Mouse (Mus musculus): ENCODE results near the gene Jagn1. TPM values are rescaled to one million over a fixed set of nuclear protein-coding genes. Genes with fewer than 3 reads are reported as not detected.

The Jagn1 gene
- total and polyA plus RNA-seq, 3 experiments = 80.6 to 95.6 TPM; not detected in 1

- no peaks in the 10 kb centered on the region; a peak in 1 of 4 replicates for H3K36me3 ChIP-seq (ENCODE audit: control insufficient read depth in 1 of 2, insufficient read depth in 2 of 2, low read length in 2 of 2)
These were observed 36.9 kb upstream of the Jagn1 start for GRCm38 (mm10) chr6:113405483-113405882.

GRCm38 (mm10) chr6:113406683-113407082 is 35.7 kb upstream of the Jagn1 start:
- H3K36me3 ChIP-seq (ENCODE audit: control insufficient read depth in 1 of 2, insufficient read depth in 2 of 2, low read length in 2 of 2) = no peaks in the 10 kb centered on the region; a peak in 1 of 4 replicates
- peak; percentile 57 for DNase-seq (ENCODE audit: low read depth, low spot score)
- no peak overlapping the region for H3K4me3 ChIP-seq (ENCODE audit: control insufficient read depth in 1 of 2, insufficient read depth in 1 of 2, low read depth in 2 of 2, low read length in 2 of 2)

More at GRCm38 (mm10) chr6:113405483-113405882, 36.9 kb upstream of the Jagn1 start:
- no peak overlapping the region for H3K4me3 ChIP-seq (ENCODE audit: control insufficient read depth in 1 of 2, insufficient read depth in 1 of 2, low read depth in 2 of 2, low read length in 2 of 2)
- H3K27ac ChIP-seq (ENCODE audit: control insufficient read depth, low read depth, low read length) = no peak overlapping the region
- no peaks in the 10 kb centered on the region for H3K4me1 ChIP-seq (ENCODE audit: control insufficient read depth in 1 of 2, insufficient read depth in 2 of 2, low read length in 2 of 2)
- H3K79me2 ChIP-seq (ENCODE audit: control insufficient read depth, insufficient read depth, low read length, poor library complexity) = no peaks in the 10 kb centered on the region
- TF ChIP-seq MYB (IDR thresholded peaks at IDR 0.05; ENCODE audit: low read depth, low read length) = no peak
- no peak for TF ChIP-seq RCOR1 (IDR thresholded peaks at IDR 0.05; ENCODE audit: low read depth, low read length)
- TF ChIP-seq ETS1 (IDR thresholded peaks at IDR 0.05; ENCODE audit: low read depth, low read length) = no peak
- H3K9me3 ChIP-seq (replicated peaks; ENCODE audit: insufficient read depth, low read length) = no peaks in the 10 kb centered on the region
- H3K9ac ChIP-seq (ENCODE audit: control insufficient read depth, low read depth, low read length, poor library complexity, severe bottlenecking) = no peak overlapping the region
- no peak for DNase-seq (ENCODE audit: low read depth, low spot score)
- H3K27me3 ChIP-seq (ENCODE audit: control insufficient read depth in 1 of 2, insufficient read depth in 2 of 2, low read length in 2 of 2) = no peaks in the 10 kb centered on the region

GRCm38 (mm10) chr6:113410001-113410400 is 32.4 kb upstream of the Jagn1 start:
- H3K79me2 ChIP-seq (ENCODE audit: control insufficient read depth, insufficient read depth, low read length, poor library complexity) = no peaks in the 10 kb centered on the region
- no peak for DNase-seq (ENCODE audit: low read depth, low spot score)
- no peaks in the 10 kb centered on the region for H3K27me3 ChIP-seq (ENCODE audit: control insufficient read depth in 1 of 2, insufficient read depth in 2 of 2, low read length in 2 of 2)
- no peak for TF ChIP-seq NELFE (IDR thresholded peaks at IDR 0.05; ENCODE audit: low read depth, low read length)
- TF ChIP-seq POLR2A (IDR thresholded peaks at IDR 0.05; ENCODE audit: control insufficient read depth in 1 of 2, insufficient read depth in 1 of 2, low read depth in 1 of 2, low read length in 2 of 2, poor library complexity in 1 of 2) = no peak
- no peak for TF ChIP-seq CHD2 (IDR thresholded peaks at IDR 0.05; ENCODE audit: low read length)
- no peak for TF ChIP-seq MYB (IDR thresholded peaks at IDR 0.05; ENCODE audit: low read depth, low read length)
- TF ChIP-seq RCOR1 (IDR thresholded peaks at IDR 0.05; ENCODE audit: low read depth, low read length) = no peak
- no peak for TF ChIP-seq RAD21 (IDR thresholded peaks at IDR 0.05; ENCODE audit: low read depth, low read length)
- no peak for TF ChIP-seq MAX (IDR thresholded peaks at IDR 0.05; ENCODE audit: low read length)
- TF ChIP-seq MAZ (IDR thresholded peaks at IDR 0.05; ENCODE audit: low read depth, low read length) = no peak
- TF ChIP-seq ETS1 (IDR thresholded peaks at IDR 0.05; ENCODE audit: low read depth, low read length) = no peak
- TF ChIP-seq NRF1 (IDR thresholded peaks at IDR 0.05; ENCODE audit: insufficient read depth, low read depth, low read length, poor library complexity, severe bottlenecking) = no peak
- TF ChIP-seq BHLHE40 (IDR thresholded peaks at IDR 0.05; ENCODE audit: borderline replicate concordance, low read depth, low read length) = no peak
- no peak for TF ChIP-seq SIN3A (IDR thresholded peaks at IDR 0.05; ENCODE audit: low read length)
- TF ChIP-seq SMC3 (IDR thresholded peaks at IDR 0.05; ENCODE audit: low read depth, low read length) = no peak
- no peak for TF ChIP-seq ZC3H11A (IDR thresholded peaks at IDR 0.05; ENCODE audit: low read depth, low read length)
- TF ChIP-seq CTCF (IDR thresholded peaks at IDR 0.05 in 2 of 3, conservative IDR thresholded peaks at IDR 0.05 in 1 of 3; ENCODE audit: control insufficient read depth in 1 of 3, insufficient read depth in 1 of 3, low read depth in 2 of 3, low read length in 3 of 3, poor library complexity in 1 of 3, severe bottlenecking in 1 of 3) = no peak
- no peak for TF ChIP-seq GATA1 (IDR thresholded peaks at IDR 0.05; ENCODE audit: low read depth, low read length)
- no peak for TF ChIP-seq ELF1 (IDR thresholded peaks at IDR 0.05; ENCODE audit: low read depth, low read length)
- H3K9ac ChIP-seq (ENCODE audit: control insufficient read depth, low read depth, low read length, poor library complexity, severe bottlenecking) = no peak overlapping the region
- H3K4me1 ChIP-seq (ENCODE audit: control insufficient read depth in 1 of 2, insufficient read depth in 2 of 2, low read length in 2 of 2) = no peaks in the 10 kb centered on the region
- H3K9me3 ChIP-seq (replicated peaks; ENCODE audit: insufficient read depth, low read length) = no peaks in the 10 kb centered on the region
- H3K27ac ChIP-seq (ENCODE audit: control insufficient read depth, low read depth, low read length) = no peak overlapping the region
- no peaks in the 10 kb centered on the region; a peak in 1 of 4 replicates for H3K36me3 ChIP-seq (ENCODE audit: control insufficient read depth in 1 of 2, insufficient read depth in 2 of 2, low read length in 2 of 2)
- H3K4me3 ChIP-seq (ENCODE audit: control insufficient read depth in 1 of 2, insufficient read depth in 1 of 2, low read depth in 2 of 2, low read length in 2 of 2) = no peak overlapping the region

More at GRCm38 (mm10) chr6:113406683-113407082, 35.7 kb upstream of the Jagn1 start:
- H3K9me3 ChIP-seq (replicated peaks; ENCODE audit: insufficient read depth, low read length) = no peaks in the 10 kb centered on the region
- no peaks in the 10 kb centered on the region for H3K4me1 ChIP-seq (ENCODE audit: control insufficient read depth in 1 of 2, insufficient read depth in 2 of 2, low read length in 2 of 2)
- no peak overlapping the region for H3K9ac ChIP-seq (ENCODE audit: control insufficient read depth, low read depth, low read length, poor library complexity, severe bottlenecking)
- H3K79me2 ChIP-seq (ENCODE audit: control insufficient read depth, insufficient read depth, low read length, poor library complexity) = no peaks in the 10 kb centered on the region
- TF ChIP-seq USF1 (IDR thresholded peaks at IDR 0.05; ENCODE audit: low read depth, low read length) = no peak
- no peak for TF ChIP-seq NELFE (IDR thresholded peaks at IDR 0.05; ENCODE audit: low read depth, low read length)
- TF ChIP-seq RAD21 (IDR thresholded peaks at IDR 0.05; ENCODE audit: low read depth, low read length) = peak; percentile 29
- TF ChIP-seq GATA1 (IDR thresholded peaks at IDR 0.05; ENCODE audit: low read depth, low read length) = no peak
- TF ChIP-seq MYB (IDR thresholded peaks at IDR 0.05; ENCODE audit: low read depth, low read length) = no peak
- no peak for TF ChIP-seq ZC3H11A (IDR thresholded peaks at IDR 0.05; ENCODE audit: low read depth, low read length)
- no peak for TF ChIP-seq JUND (IDR thresholded peaks at IDR 0.05; ENCODE audit: low read depth, low read length)
- TF ChIP-seq CTCF (IDR thresholded peaks at IDR 0.05 in 2 of 3, conservative IDR thresholded peaks at IDR 0.05 in 1 of 3; ENCODE audit: control insufficient read depth in 1 of 3, insufficient read depth in 1 of 3, low read depth in 2 of 3, low read length in 3 of 3, poor library complexity in 1 of 3, severe bottlenecking in 1 of 3) = peak; percentile 51 to 63 (median 52)
- TF ChIP-seq ZMIZ1 (IDR thresholded peaks at IDR 0.05; ENCODE audit: low read depth, low read length) = no peak
- no peak for TF ChIP-seq UBTF (IDR thresholded peaks at IDR 0.05; ENCODE audit: borderline replicate concordance, insufficient read depth, low read depth, low read length)
- no peak for TF ChIP-seq MAZ (IDR thresholded peaks at IDR 0.05; ENCODE audit: low read depth, low read length)
- TF ChIP-seq MEF2A (IDR thresholded peaks at IDR 0.05; ENCODE audit: extremely low read depth, insufficient replicate concordance, low read depth, low read length, poor library complexity, severe bottlenecking) = no peak
- TF ChIP-seq POLR2AphosphoS5 (IDR thresholded peaks at IDR 0.05; ENCODE audit: borderline replicate concordance, low read depth, low read length) = no peak
- TF ChIP-seq SMC3 (IDR thresholded peaks at IDR 0.05; ENCODE audit: low read depth, low read length) = peak; percentile 33
- no peak overlapping the region for H3K27ac ChIP-seq (ENCODE audit: control insufficient read depth, low read depth, low read length)
- no peaks in the 10 kb centered on the region for H3K27me3 ChIP-seq (ENCODE audit: control insufficient read depth in 1 of 2, insufficient read depth in 2 of 2, low read length in 2 of 2)

All from MEL (cell line).